Comparison of ENCODE assay signal across 8 mouse cellular contexts in genomic region chr4:124704797-124705474, GRCm38 (mm10). TPM values are rescaled to one million over a fixed set of nuclear protein-coding genes. Genes with fewer than 3 reads are reported as not detected.
DNase-seq lines count a peak whose midpoint lies in the region; ATAC-seq and TF ChIP-seq lines count a peak whose summit lies in the region.

No protein-coding gene starts in this region.

- no peak for TF ChIP-seq POLR2A in MEL (IDR thresholded peaks at IDR 0.05; ENCODE audit: control insufficient read depth in 1 of 2, insufficient read depth in 1 of 2, low read depth in 1 of 2, low read length in 2 of 2, poor library complexity in 1 of 2)

- peak overlapping the region; percentile 30 for H3K9ac ChIP-seq in MEL (ENCODE audit: control insufficient read depth, low read depth, low read length, poor library complexity, severe bottlenecking)
- peak overlapping the region; percentile 44 for H3K9ac ChIP-seq in heart, postnatal 0 days (replicated peaks; ENCODE audit: low read depth, low read length)

- peak; percentile 66 to 82 for TF ChIP-seq EP300 in MEL (IDR thresholded peaks at IDR 0.05; ENCODE audit: low read depth in 1 of 2, low read length in 2 of 2)
- TF ChIP-seq EP300 in heart, postnatal 0 days (IDR thresholded peaks at IDR 0.05; ENCODE audit: low read depth): peak; percentile 64; the same call in 1 of the 2 replicates

- TF ChIP-seq RAD21 in MEL (IDR thresholded peaks at IDR 0.05; ENCODE audit: low read depth, low read length): no peak

- TF ChIP-seq CTCF in MEL (IDR thresholded peaks at IDR 0.05 in 2 of 3, conservative IDR thresholded peaks at IDR 0.05 in 1 of 3; ENCODE audit: control insufficient read depth in 1 of 3, insufficient read depth in 1 of 3, low read depth in 2 of 3, low read length in 3 of 3, poor library complexity in 1 of 3, severe bottlenecking in 1 of 3): no peak
- TF ChIP-seq CTCF in heart, postnatal 0 days (IDR thresholded peaks at IDR 0.05; ENCODE audit: low read depth): no peak

- H3K27me3 ChIP-seq in MEL (ENCODE audit: control insufficient read depth in 1 of 2, insufficient read depth in 2 of 2, low read length in 2 of 2): no peaks in the 10 kb centered on the region
- no peaks in the 10 kb centered on the region for H3K27me3 ChIP-seq in heart, postnatal 0 days (ENCODE audit: control insufficient read depth, insufficient read depth, low read length)

- H3K9me3 ChIP-seq in MEL (replicated peaks; ENCODE audit: insufficient read depth, low read length): no peaks in the 10 kb centered on the region
- no peaks in the 10 kb centered on the region for H3K9me3 ChIP-seq in heart, postnatal 0 days (replicated peaks; ENCODE audit: control insufficient read depth, low read length)

- H3K4me1 ChIP-seq in MEL (ENCODE audit: control insufficient read depth in 1 of 2, insufficient read depth in 2 of 2, low read length in 2 of 2): peaks cover 11 to 38% of the 10 kb centered on the region in 2 experiments
- peaks cover 40% of the 10 kb centered on the region for H3K4me1 ChIP-seq in heart, postnatal 0 days (ENCODE audit: control insufficient read depth, insufficient read depth)

- WGBS in heart, postnatal 0 days: 29% methylated on average over 11 of the region's 11 CpGs

- peak overlapping the region in 1 of 2 experiments; percentile 8; a peak in 1 of 4 replicates for H3K4me3 ChIP-seq in MEL (ENCODE audit: control insufficient read depth in 1 of 2, insufficient read depth in 1 of 2, low read depth in 2 of 2, low read length in 2 of 2)
- H3K4me3 ChIP-seq in heart, postnatal 0 days (ENCODE audit: low read depth, low read length): peak overlapping the region; percentile 7; the same call in 1 of the 2 replicates

- peaks cover 10% of the 10 kb centered on the region for H3K79me2 ChIP-seq in MEL (ENCODE audit: control insufficient read depth, insufficient read depth, low read length, poor library complexity)

- peaks cover 0 to 32% of the 10 kb centered on the region in 2 experiments; a peak in 2 of 4 replicates for H3K36me3 ChIP-seq in MEL (ENCODE audit: control insufficient read depth in 1 of 2, insufficient read depth in 2 of 2, low read length in 2 of 2)
- peaks cover 20% of the 10 kb centered on the region for H3K36me3 ChIP-seq in heart, postnatal 0 days (replicated peaks; ENCODE audit: control insufficient read depth, insufficient read depth, low read length)

- peak; percentile 54 for DNase-seq in MEL (ENCODE audit: low read depth, low spot score)
- peak; percentile 71 for DNase-seq in embryo, embryonic 11 days
- DNase-seq in heart, postnatal 0 days (ENCODE audit: low spot score): peak; percentile 47
- DNase-seq in kidney, postnatal 25 days: peak; percentile 70 to 84
- DNase-seq in mesoderm, embryonic 11.5 days (ENCODE audit: low read depth, low spot score): peak; percentile 48
- no peak for DNase-seq in frontal cortex, postnatal 14 days (ENCODE audit: low spot score in 2 of 2)
- no peak for DNase-seq in layer of hippocampus, adult 11-12 months (ENCODE audit: low spot score)
- no peak for DNase-seq in B cell, adult 2 months

- H3K4me2 ChIP-seq in heart, postnatal 0 days (ENCODE audit: low read depth, low read length): peak overlapping the region; percentile 52

- peak overlapping the region; percentile 42 for H3K27ac ChIP-seq in MEL (ENCODE audit: control insufficient read depth, low read depth, low read length)
- H3K27ac ChIP-seq in heart, postnatal 0 days (ENCODE audit: low read depth): peak overlapping the region; percentile 91

- ATAC-seq in heart, postnatal 0 days (ENCODE audit: insufficient read depth, low read depth): peak; percentile 15

TF ChIP-seq in MEL, 35 proteins besides CTCF, POLR2A, EP300 and RAD21:
- TF ChIP-seq MXI1 (IDR thresholded peaks at IDR 0.05; ENCODE audit: low read depth, low read length) (no peak), SIN3A (IDR thresholded peaks at IDR 0.05; ENCODE audit: low read length) (0 out of 2 replicates have a peak, but pooled peaks have one; percentile 53), GATA1 (IDR thresholded peaks at IDR 0.05; ENCODE audit: low read depth, low read length) (peak; percentile 84), BHLHE40 (IDR thresholded peaks at IDR 0.05; ENCODE audit: borderline replicate concordance, low read depth, low read length) (no peak), USF2 (IDR thresholded peaks at IDR 0.05; ENCODE audit: borderline replicate concordance in 1 of 2, insufficient read depth in 1 of 2, low read depth in 1 of 2, low read length in 2 of 2) (no peak), MYC (IDR thresholded peaks at IDR 0.05; ENCODE audit: low read depth, low read length) (no peak), JUND (IDR thresholded peaks at IDR 0.05; ENCODE audit: low read depth, low read length) (0 out of 2 replicates have a peak, but pooled peaks have one; percentile 64), ELF1 (IDR thresholded peaks at IDR 0.05; ENCODE audit: low read depth, low read length) (0 out of 2 replicates have a peak, but pooled peaks have one; percentile 10), MYB (IDR thresholded peaks at IDR 0.05; ENCODE audit: low read depth, low read length) (no peak), MAZ (IDR thresholded peaks at IDR 0.05; ENCODE audit: low read depth, low read length) (no peak), HCFC1 (IDR thresholded peaks at IDR 0.05; ENCODE audit: low read depth, low read length) (no peak), TCF12 (IDR thresholded peaks at IDR 0.05; ENCODE audit: low read depth, low read length) (0 out of 2 replicates have a peak, but pooled peaks have one; percentile 4), ETS1 (IDR thresholded peaks at IDR 0.05; ENCODE audit: low read depth, low read length) (peak; percentile 66; the same call in 1 of the 2 replicates), UBTF (IDR thresholded peaks at IDR 0.05; ENCODE audit: borderline replicate concordance, insufficient read depth, low read depth, low read length) (no peak), TAL1 (IDR thresholded peaks at IDR 0.05; ENCODE audit: low read length) (no peak), ZNF384 (IDR thresholded peaks at IDR 0.05; ENCODE audit: low read depth, low read length) (peak; percentile 56; the same call in 1 of the 2 replicates), NELFE (IDR thresholded peaks at IDR 0.05; ENCODE audit: low read depth, low read length) (no peak), ZKSCAN1 (IDR thresholded peaks at IDR 0.05; ENCODE audit: low read depth, low read length) (no peak), POLR2AphosphoS2 (IDR thresholded peaks at IDR 0.05; ENCODE audit: low read length) (no peak), MAX (IDR thresholded peaks at IDR 0.05; ENCODE audit: low read length) (no peak)

RNA-seq across cellular contexts. Expression of gene Fhl3, which starts 4.4 kb away (rescaled TPM):
- 5.6 TPM in 2 replicates for total RNA-seq in MEL (2012; rRNA removed)
- polyA plus RNA-seq in MEL (2012; ENCODE audit: insufficient read depth in 1 of 2, insufficient read length in 2 of 2, low read depth in 1 of 2, low replicate concordance in 2 of 2, missing spikeins in 1 of 2): 10 to 100 TPM in 1 of 2 experiments, not detected in 1; 13.8 TPM
- 7.1 and 14.5 TPM in 2 replicates for total RNA-seq in heart, postnatal 0 days (2014; rRNA removed; ENCODE audit: low replicate concordance)
- polyA plus RNA-seq in heart, postnatal 0 days (2015; fragmentation: Nextera tagmentation; extraction: Ambion mirVana): 6.2 and 6.5 TPM in 2 replicates

RNA-seq across cellular contexts. Expression of gene Sf3a3, which starts 9.6 kb away (rescaled TPM):
- 136 and 144 TPM in 2 replicates for total RNA-seq in MEL (2012; rRNA removed)
- 100 to 1,000 TPM; 127 to 295 TPM for polyA plus RNA-seq in MEL (2012; ENCODE audit: insufficient read depth in 1 of 2, insufficient read length in 2 of 2, low read depth in 1 of 2, low replicate concordance in 2 of 2, missing spikeins in 1 of 2)
- 15.4 and 23.6 TPM in 2 replicates for total RNA-seq in heart, postnatal 0 days (2014; rRNA removed; ENCODE audit: low replicate concordance)
- 47.5 and 50.6 TPM in 2 replicates for polyA plus RNA-seq in heart, postnatal 0 days (2015; fragmentation: Nextera tagmentation; extraction: Ambion mirVana)

RNA-seq across cellular contexts. Expression of gene Utp11, which starts 11.5 kb away (rescaled TPM):
- 65.3 and 68.3 TPM in 2 replicates for total RNA-seq in MEL (2012; rRNA removed)
- 10 to 100 TPM in 1 of 2 experiments, not detected in 1; 86.9 TPM for polyA plus RNA-seq in MEL (2012; ENCODE audit: insufficient read depth in 1 of 2, insufficient read length in 2 of 2, low read depth in 1 of 2, low replicate concordance in 2 of 2, missing spikeins in 1 of 2)
- 2.6 and 5.5 TPM in 2 replicates for total RNA-seq in heart, postnatal 0 days (2014; rRNA removed; ENCODE audit: low replicate concordance)
- polyA plus RNA-seq in heart, postnatal 0 days (2015; fragmentation: Nextera tagmentation; extraction: Ambion mirVana): 33.4 and 39.7 TPM in 2 replicates

RNA-seq across cellular contexts. Expression of gene Inpp5b, which starts 36.7 kb away (rescaled TPM):
- total RNA-seq in MEL (2012; rRNA removed): 27.7 and 28.6 TPM in 2 replicates
- polyA plus RNA-seq in MEL (2012; ENCODE audit: insufficient read depth in 1 of 2, insufficient read length in 2 of 2, low read depth in 1 of 2, low replicate concordance in 2 of 2, missing spikeins in 1 of 2): 10 to 100 TPM in 1 of 2 experiments, not detected in 1; 52.5 TPM
- total RNA-seq in heart, postnatal 0 days (2014; rRNA removed; ENCODE audit: low replicate concordance): 4.7 and 8.2 TPM in 2 replicates
- 8.0 and 10.4 TPM in 2 replicates for polyA plus RNA-seq in heart, postnatal 0 days (2015; fragmentation: Nextera tagmentation; extraction: Ambion mirVana)

RNA-seq across cellular contexts. Expression of gene Pou3f1, which starts 48.3 kb away (rescaled TPM):
- not detected in 2 replicates for total RNA-seq in MEL (2012; rRNA removed)
- polyA plus RNA-seq in MEL (2012; ENCODE audit: insufficient read depth in 1 of 2, insufficient read length in 2 of 2, low read depth in 1 of 2, low replicate concordance in 2 of 2, missing spikeins in 1 of 2): not detected
- 0.04 and 1.5 TPM in 2 replicates for total RNA-seq in heart, postnatal 0 days (2014; rRNA removed; ENCODE audit: low replicate concordance)
- 0.03 and 0.08 TPM in 2 replicates for polyA plus RNA-seq in heart, postnatal 0 days (2015; fragmentation: Nextera tagmentation; extraction: Ambion mirVana)

Comparison
In these comparisons a context has a peak if more than half of its experiments do, and no peak if none do; other contexts are left out.
1. DNase-seq: peak in MEL (single experiment), embryo, embryonic 11 days (single experiment), heart, postnatal 0 days (single experiment), kidney, postnatal 25 days (2 of 2) and mesoderm, embryonic 11.5 days (single experiment); none in frontal cortex, postnatal 14 days (0 of 2), layer of hippocampus, adult 11-12 months (single experiment) and B cell, adult 2 months (0 of 2).
2. RNA of gene Utp11, which starts 11.5 kb away (total RNA-seq): 65.3 to 68.3 TPM in MEL; 2.6 to 5.5 TPM in heart, postnatal 0 days; every median in the first group is over 10 times any median in the second.